Mouse (Mus musculus) heart, adult 2 months (tissue): Measurements from ENCODE around the gene Trpm8.

Experiments used
- CTCF ChIP-seq: fragments of 200-600 bp; IDR thresholded peaks from 2 replicates; pipeline ENCODE4 v1.8.1; 2022; ENCODE audit warnings: antibody characterized with exemption, mild to moderate bottlenecking, moderate library complexity
- EP300 ChIP-seq: fragments of 200-500 bp; IDR thresholded peaks from 2 replicates; pipeline ENCODE4 v1.6.1; 2011; ENCODE audit warnings: low read depth, low read length, control low read depth; ENCODE audit not compliant: insufficient read depth

GRCm38 (mm10) chr1:88234646-88235045 is 42.8 kb upstream of the Trpm8 start:
- no peak for TF ChIP-seq CTCF
- no peak for TF ChIP-seq EP300
